Mouse (Mus musculus): ENCODE results near the gene Prr32. TPM values are rescaled to one million over a fixed set of nuclear protein-coding genes. Genes with fewer than 3 reads are reported as not detected.

Gene Prr32
- not detected for total RNA-seq (2021)

GRCm38 (mm10) chrX:45090604-45091003 is at the start of gene Prr32:
Gene Prr32, plus strand, starts transcription at chrX:45090904.
- DNase-seq = no peak

All from heart, postnatal 4 days (tissue).